Mouse (Mus musculus) MN1 (cell line): ENCODE results near the gene Tle2.

Experiments used
- DNase-seq: peaks from one replicate; pipeline ENCODE4 v3.0.0-alpha.2; 2016; ENCODE audit warnings: low spot score

Gene Tle2

GRCm38 (mm10) chr10:81553807-81554755, 20.3 kb upstream of the Tle2 start:
- no peak for DNase-seq

GRCm38 (mm10) chr10:81556282-81556681, 18.1 kb upstream of the Tle2 start:
- DNase-seq = no peak

GRCm38 (mm10) chr10:81557491-81557890, 16.9 kb upstream of the Tle2 start:
- no peak for DNase-seq

- peak; percentile 64 for DNase-seq
These were observed 15.2 kb upstream of the Tle2 start, which contains the start of gene Aes for GRCm38 (mm10) chr10:81559163-81559626. TSS of gene Aes (plus strand) at chr10:81559488.

- peak; percentile 48 for DNase-seq
These were observed 14.5 kb upstream of the Tle2 start for GRCm38 (mm10) chr10:81559627-81560539.

GRCm38 (mm10) chr10:81560719-81561459, 13.5 kb upstream of the Tle2 start:
- peak; percentile 56 for DNase-seq

- DNase-seq = no peak
These were observed 11.9 kb upstream of the Tle2 start for GRCm38 (mm10) chr10:81562411-81562810.

GRCm38 (mm10) chr10:81563481-81563880, 10.9 kb upstream of the Tle2 start:
- DNase-seq = peak; percentile 60

- DNase-seq = peak; percentile 64
These were observed 10.1 kb upstream of the Tle2 start for GRCm38 (mm10) chr10:81564216-81564615.

- peak; percentile 74 for DNase-seq
These were observed 9.6 kb upstream of the Tle2 start for GRCm38 (mm10) chr10:81564734-81565133.

GRCm38 (mm10) chr10:81565257-81566228, 8.8 kb upstream of the Tle2 start:
- DNase-seq = peak; percentile 23

- DNase-seq = peak; percentile 78
These were observed 5.8 kb upstream of the Tle2 start for GRCm38 (mm10) chr10:81568381-81569191.

GRCm38 (mm10) chr10:81569507-81570237, 4.7 kb upstream of the Tle2 start:
- no peak for DNase-seq

- peak; percentile 54 for DNase-seq
These were observed 4.0 kb upstream of the Tle2 start for GRCm38 (mm10) chr10:81570238-81570800.

- DNase-seq = peak; percentile 95
These were observed 3.4 kb upstream of the Tle2 start for GRCm38 (mm10) chr10:81570831-81571500.

GRCm38 (mm10) chr10:81571501-81571876, 2.9 kb upstream of the Tle2 start:
- peak; percentile 98 for DNase-seq

GRCm38 (mm10) chr10:81572133-81572671, 2.2 kb upstream of the Tle2 start:
- DNase-seq = no peak

GRCm38 (mm10) chr10:81572975-81573374, 1.4 kb upstream of the Tle2 start:
- DNase-seq = peak; percentile 81
